Mouse (Mus musculus) left cerebral cortex, postnatal 25 days (tissue): ENCODE measurements around the gene Ghrhr. TPM values are rescaled to one million over a fixed set of nuclear protein-coding genes. Genes with fewer than 3 reads are reported as not detected.

Experiments
- DNase-seq, 2 experiments: peaks; one replicate each; pipeline ENCODE4 v3.0.0; 2022; ENCODE audit warnings: low spot score in 2 of 2, mixed read lengths in 1 of 2
- intact Hi-C: fragments of 180-260 bp; cut with DNase I; formaldehyde crosslinking; loops from one replicate; pipeline ENCODE4 v1.15.1; 2025
- total RNA-seq, 2 experiments: library from RNA; stranded (reverse); gene quantifications; 2 replicates each; pipeline ENCODE4 v1.2.3; 2021

Ghrhr gene
- total RNA-seq, 2 experiments from 2014 or later, result not detected

- DNase-seq, result no peak
- intact Hi-C loops, result no loop called here
Observed at GRCm38 (mm10) chr6:55389321-55389720, 13.2 kb downstream of the Ghrhr start.

GRCm38 (mm10) chr6:55391814-55392213 is 15.7 kb downstream of the Ghrhr start:
- intact Hi-C loops, result loop anchor here (1.0 to 10.0 kb wide), 3 partner anchors 113 to 413 kb away; no protein-coding TSS in a partner anchor

GRCm38 (mm10) chr6:55392453-55392852 is 16.4 kb downstream of the Ghrhr start:
- DNase-seq, result peak; percentile 76 to 77
- intact Hi-C loops, result loop anchor here (1.0 to 10.0 kb wide), 3 partner anchors 113 to 412 kb away; no protein-coding TSS in a partner anchor

More at GRCm38 (mm10) chr6:55391814-55392213, 15.7 kb downstream of the Ghrhr start:
- DNase-seq, result no peak

GRCm38 (mm10) chr6:55394854-55395253 is 18.8 kb downstream of the Ghrhr start:
- intact Hi-C loops, result loop anchor here (10.0 kb wide), 1 partner anchor 410 kb away; no protein-coding TSS in a partner anchor
- peak; percentile 66 to 93 for DNase-seq

GRCm38 (mm10) chr6:55396176-55396575 is 20.1 kb downstream of the Ghrhr start:
- DNase-seq, result peak; percentile 65 to 80
- intact Hi-C loops, result loop anchor here (2.0 to 10.0 kb wide), 2 partner anchors 57 to 409 kb away; no protein-coding TSS in a partner anchor

GRCm38 (mm10) chr6:55396622-55397041 is 20.5 kb downstream of the Ghrhr start:
- intact Hi-C loops, result loop anchor here (2.0 to 10.0 kb wide), 2 partner anchors 56 to 408 kb away; no protein-coding TSS in a partner anchor
- DNase-seq, result peak; percentile 88 to 95

GRCm38 (mm10) chr6:55398869-55399628 is 23.0 kb downstream of the Ghrhr start:
- intact Hi-C loops, result loop anchor here (10.0 kb wide), 1 partner anchor 406 kb away; no protein-coding TSS in a partner anchor
- DNase-seq, result peak; percentile 45 to 51

GRCm38 (mm10) chr6:55399910-55400309 is 23.8 kb downstream of the Ghrhr start:
- intact Hi-C loops, result loop anchor here (10.0 kb wide), 1 partner anchor 405 kb away; no protein-coding TSS in a partner anchor

GRCm38 (mm10) chr6:55402041-55402776 is 26.1 kb downstream of the Ghrhr start:
- no peak for DNase-seq
- intact Hi-C loops, result no loop called here

More at GRCm38 (mm10) chr6:55399910-55400309, 23.8 kb downstream of the Ghrhr start:
- DNase-seq, result peak; percentile 82 to 89

GRCm38 (mm10) chr6:55403411-55404309 is 27.6 kb downstream of the Ghrhr start:
- DNase-seq, result no peak
- intact Hi-C loops, result no loop called here

- no peak for DNase-seq
- intact Hi-C loops, result no loop called here
Observed at GRCm38 (mm10) chr6:55404421-55404990, 28.4 kb downstream of the Ghrhr start.

- intact Hi-C loops, result no loop called here
Observed at GRCm38 (mm10) chr6:55407345-55407744, 31.2 kb downstream of the Ghrhr start.

GRCm38 (mm10) chr6:55410119-55410775 is 34.2 kb downstream of the Ghrhr start:
- intact Hi-C loops, result no loop called here
- DNase-seq, result no peak

More at GRCm38 (mm10) chr6:55407345-55407744, 31.2 kb downstream of the Ghrhr start:
- no peak for DNase-seq

- intact Hi-C loops, result no loop called here
- no peak for DNase-seq
Observed at GRCm38 (mm10) chr6:55410977-55411376, 34.9 kb downstream of the Ghrhr start.

- intact Hi-C loops, result no loop called here
- DNase-seq, result peak; percentile 48 to 53
Observed at GRCm38 (mm10) chr6:55416202-55416601, 40.1 kb downstream of the Ghrhr start.

GRCm38 (mm10) chr6:55418746-55419410 is 42.8 kb downstream of the Ghrhr start:
- intact Hi-C loops, result no loop called here
- DNase-seq, result no peak

GRCm38 (mm10) chr6:55420411-55420810 is 44.3 kb downstream of the Ghrhr start:
- no peak for DNase-seq
- intact Hi-C loops, result no loop called here
